Mouse (Mus musculus) heart, adult 18-20 months (tissue): ENCODE measurements at regions not wholly inside any gene's neighbourhood (a gene's known extent, or its start where the extent isn't known, plus 50 kb on each side); places are given as distances from the start of the nearest gene placed in this dataset.
"Not testable (repeated sequence)": the region's sequence is repeated elsewhere in the genome, so short reads cannot be mapped to it uniquely, and the experiment has no call there.

Source experiments
- DNase-seq, 2 experiments: peaks; one replicate each; pipeline ENCODE4 v3.0.0; 2021 to 2022; ENCODE audit warnings: mixed read lengths in 1 of 2

- peak; percentile 1 to 11 for DNase-seq
These were observed 613.3 kb upstream of the Ywhaq start for GRCm38 (mm10) chr12:22030717-22031116.

DNA sequence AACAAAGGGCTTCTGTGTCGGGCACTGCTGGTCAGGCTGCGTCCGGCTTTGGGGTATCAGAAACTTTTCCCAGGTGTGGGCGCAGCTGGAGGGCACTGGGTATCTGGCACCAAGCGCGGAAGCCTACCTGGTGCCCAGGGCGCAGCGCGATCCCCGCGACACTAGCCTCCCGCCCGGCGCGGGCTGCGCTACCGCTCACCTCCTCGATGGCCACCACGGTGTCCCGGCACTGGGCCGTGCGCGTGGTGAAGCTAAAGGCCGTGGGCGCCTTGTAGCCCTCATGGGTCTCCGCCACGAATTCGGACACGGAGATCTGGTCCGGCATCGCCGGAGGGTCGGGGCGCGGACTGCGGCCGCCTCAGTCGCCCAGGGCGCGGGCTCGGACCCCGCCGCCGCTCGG is 612.8 kb upstream of the Ywhaq start:
- DNase-seq: not testable (repeated sequence)
